Mouse (Mus musculus) retina, postnatal 7 days (tissue): ENCODE measurements at regions not wholly inside any gene's neighbourhood (a gene's known extent, or its start where the extent isn't known, plus 50 kb on each side); places are given as distances from the start of the nearest gene placed in this dataset.

Experiments used
- DNase-seq: peaks from one replicate; pipeline ENCODE4 v3.0.0-alpha.2; 2012; ENCODE audit warnings: low read depth, low spot score

- DNase-seq = no peak
Observed at GRCm38 (mm10) chr12:16062689-16063088, 246.0 kb upstream of the Trib2 start.

- no peak for DNase-seq
Observed at GRCm38 (mm10) chr12:16060461-16060860, 243.7 kb upstream of the Trib2 start.

- DNase-seq = no peak
Observed at GRCm38 (mm10) chr12:16058255-16058654, 241.5 kb upstream of the Trib2 start.

GRCm38 (mm10) chr12:16056831-16057230 is 240.1 kb upstream of the Trib2 start:
- no peak for DNase-seq

- DNase-seq = no peak
Observed at GRCm38 (mm10) chr12:16056216-16056615, 239.5 kb upstream of the Trib2 start.

GRCm38 (mm10) chr12:16054591-16054990 is 237.9 kb upstream of the Trib2 start:
- DNase-seq = no peak

GRCm38 (mm10) chr12:16053735-16054134 is 237.0 kb upstream of the Trib2 start:
- DNase-seq = no peak

- no peak for DNase-seq
Observed at GRCm38 (mm10) chr12:16052998-16053397, 236.3 kb upstream of the Trib2 start.

- no peak for DNase-seq
Observed at GRCm38 (mm10) chr12:16052353-16052752, 235.6 kb upstream of the Trib2 start.

GRCm38 (mm10) chr12:16051439-16051838 is 234.7 kb upstream of the Trib2 start:
- no peak for DNase-seq

- DNase-seq = no peak
Observed at GRCm38 (mm10) chr12:16049545-16049944, 232.8 kb upstream of the Trib2 start.

- DNase-seq = no peak
Observed at GRCm38 (mm10) chr12:16046643-16047042, 229.9 kb upstream of the Trib2 start.

GRCm38 (mm10) chr12:16045791-16046494 is 229.2 kb upstream of the Trib2 start:
- DNase-seq = no peak

GRCm38 (mm10) chr12:16043466-16044214 is 226.9 kb upstream of the Trib2 start:
- DNase-seq = no peak

GRCm38 (mm10) chr12:16042362-16042761 is 225.6 kb upstream of the Trib2 start:
- DNase-seq = no peak

- DNase-seq = peak; percentile 21
Observed at GRCm38 (mm10) chr12:16041129-16041528, 224.4 kb upstream of the Trib2 start.

GRCm38 (mm10) chr12:16035551-16035950 is 218.8 kb upstream of the Trib2 start:
- DNase-seq = no peak

GRCm38 (mm10) chr12:16034691-16035515 is 218.2 kb upstream of the Trib2 start:
- DNase-seq = no peak

- DNase-seq = no peak
Observed at GRCm38 (mm10) chr12:16026654-16027053, 209.9 kb upstream of the Trib2 start.

GRCm38 (mm10) chr12:16023273-16023672 is 206.6 kb upstream of the Trib2 start:
- DNase-seq = no peak

- no peak for DNase-seq
Observed at GRCm38 (mm10) chr12:16021202-16021821, 204.6 kb upstream of the Trib2 start.

GRCm38 (mm10) chr12:16018237-16018636 is 201.5 kb upstream of the Trib2 start:
- no peak for DNase-seq
